Mouse (Mus musculus) 3134 (cell line): ENCODE data around the gene Znhit1.
"Not testable (repeated sequence)": the region's sequence is repeated elsewhere in the genome, so short reads cannot be mapped to it uniquely, and the experiment has no call there.

Experiments used
- DNase-seq: peaks from one replicate; pipeline ENCODE4 v3.0.0-alpha.2; 2011; ENCODE audit warnings: low spot score; ENCODE audit not compliant: insufficient read length; ENCODE audit errors: extremely low read depth

The Znhit1 gene

DNA sequence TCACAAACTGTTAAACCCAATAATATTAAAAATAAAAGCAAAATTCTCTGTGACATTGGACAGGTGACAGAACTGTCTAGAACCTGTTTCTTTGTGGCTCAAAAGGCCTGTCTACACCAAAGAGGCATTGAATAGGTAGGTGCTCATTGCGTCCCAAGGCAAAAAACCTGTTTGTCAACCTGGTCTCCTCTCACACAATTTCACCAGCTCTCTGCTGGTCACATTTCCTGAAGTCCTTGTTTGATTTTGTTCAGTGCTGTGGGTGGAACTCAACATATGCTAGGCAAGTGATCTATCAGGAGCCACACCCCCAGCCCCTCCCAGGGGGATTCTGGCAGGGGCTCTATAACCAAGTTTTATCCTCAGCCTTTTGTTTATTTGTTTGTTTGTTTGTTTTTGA, 30.6 kb downstream of the Znhit1 start:
- DNase-seq = no peak

GRCm38 (mm10) chr5:136955622-136956021, 32.2 kb downstream of the Znhit1 start:
- DNase-seq = no peak

DNA sequence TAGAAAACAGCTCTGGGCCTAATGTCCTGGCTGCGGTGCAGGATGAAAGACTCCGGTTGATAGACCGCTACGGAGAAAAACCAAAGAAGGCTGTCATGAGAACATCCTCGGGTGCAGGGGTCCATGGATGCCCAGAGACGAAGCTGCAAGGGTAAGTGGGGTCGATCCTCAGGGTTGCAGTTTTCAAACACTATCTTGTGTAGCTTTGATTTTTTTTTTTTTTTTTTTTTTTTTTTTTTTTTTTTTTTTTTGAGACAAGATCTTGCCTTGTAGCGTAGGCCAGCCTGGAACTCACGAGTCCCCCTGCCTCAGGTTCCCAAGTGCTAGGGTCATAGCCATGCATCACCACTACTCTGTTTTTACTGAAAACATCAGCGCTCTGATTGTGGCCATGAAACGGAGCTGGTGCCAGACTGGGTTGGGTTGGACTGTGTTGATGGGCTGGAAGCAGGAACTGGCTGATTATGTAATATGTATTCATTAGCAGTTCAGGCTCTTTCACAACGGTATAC, 34.3 kb downstream of the Znhit1 start:
- DNase-seq = peak; percentile 34

DNA sequence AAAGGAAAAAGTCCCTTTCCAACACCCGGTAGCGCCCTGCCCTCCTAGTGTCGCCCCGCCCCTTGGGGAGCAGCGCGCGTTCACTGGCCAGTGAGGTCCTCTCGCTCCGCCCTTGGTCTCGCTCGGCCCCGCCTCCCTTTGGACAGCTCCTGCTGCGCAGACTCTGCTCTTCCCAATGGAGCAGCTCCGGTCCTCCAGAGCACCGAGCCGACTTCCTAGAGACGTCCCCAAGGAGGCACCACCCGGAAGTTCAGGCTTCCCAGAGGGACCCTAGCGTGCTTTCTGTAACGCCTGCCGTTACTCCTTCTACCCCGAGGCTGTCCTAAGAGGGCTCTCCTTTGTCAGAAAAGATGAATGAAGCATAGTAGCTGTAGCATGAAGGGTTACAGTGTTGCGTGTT, 34.8 kb downstream of the Znhit1 start, which contains the start of gene Fis1:
Fis1 (plus strand) TSS at position 261 of the 400 bp plus-strand sequence.
- DNase-seq = peak; percentile 95

GRCm38 (mm10) chr5:136952153-136952552, 35.7 kb downstream of the Znhit1 start:
- no peak for DNase-seq

- DNase-seq = no peak
Observed at GRCm38 (mm10) chr5:136950521-136950920, 37.3 kb downstream of the Znhit1 start.

GRCm38 (mm10) chr5:136949551-136950336, 38.1 kb downstream of the Znhit1 start:
- not testable (repeated sequence) for DNase-seq

DNA sequence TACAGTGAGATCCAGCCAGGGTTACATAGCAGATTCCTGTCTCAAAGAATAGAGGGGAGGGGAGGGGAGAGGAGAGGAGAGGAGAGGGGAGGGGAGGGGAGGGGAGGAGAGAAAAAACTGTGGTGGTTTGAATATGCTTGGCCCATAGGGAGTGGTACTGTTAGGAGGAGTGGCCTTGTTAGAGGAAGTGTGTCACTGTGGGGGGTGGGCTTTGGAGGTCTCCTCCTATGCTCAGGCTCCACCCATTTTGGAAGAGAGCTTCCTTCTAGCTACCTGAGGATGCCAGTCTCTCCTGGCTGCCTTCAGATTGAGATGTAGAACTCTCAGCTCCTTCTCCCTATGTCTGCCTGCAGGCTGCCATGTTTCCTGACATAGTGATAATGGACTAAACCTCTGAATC, 39.9 kb downstream of the Znhit1 start:
- no peak for DNase-seq

- no peak for DNase-seq
Observed at GRCm38 (mm10) chr5:136945084-136945483, 42.7 kb downstream of the Znhit1 start.

DNA sequence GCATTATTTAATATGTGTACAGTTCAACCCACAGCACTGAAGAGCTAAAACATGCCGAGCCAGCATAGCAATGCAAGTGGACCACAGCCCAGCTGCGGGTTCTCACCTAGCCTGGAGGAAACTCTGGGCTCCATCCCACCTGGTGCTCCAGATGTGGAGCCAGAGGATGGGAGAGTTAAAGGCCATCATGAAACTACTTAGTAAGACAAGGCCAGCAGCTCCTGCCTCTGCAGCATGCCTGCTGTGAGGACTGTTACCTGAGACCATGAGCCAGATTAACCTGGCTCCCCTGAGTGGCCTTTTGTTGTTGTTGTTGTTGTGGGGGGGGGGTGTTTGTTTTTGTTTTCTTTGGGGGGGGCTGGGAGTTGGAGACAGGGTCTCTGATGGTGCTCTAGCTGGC, 44.4 kb downstream of the Znhit1 start:
- DNase-seq = no peak

DNA sequence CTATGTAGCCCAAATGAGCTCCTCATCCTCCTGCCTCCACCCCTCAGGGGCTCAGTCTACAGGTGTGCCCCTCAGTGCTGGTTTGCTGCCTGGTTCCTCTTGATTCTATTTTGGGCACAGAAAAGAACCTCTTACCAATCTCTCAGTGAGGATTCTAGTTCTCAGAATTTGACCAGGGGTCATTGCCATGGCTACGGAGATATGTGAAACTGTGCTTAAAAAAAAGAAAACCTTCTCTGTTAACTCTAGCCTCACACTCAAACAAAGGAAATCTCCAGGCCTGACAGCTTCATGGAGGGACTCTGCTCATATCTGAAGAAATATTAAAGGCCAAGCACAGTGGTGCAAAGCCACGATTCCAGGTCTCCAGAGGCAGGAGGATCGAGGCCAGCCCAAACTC, 45.0 kb downstream of the Znhit1 start:
- DNase-seq = no peak

- no peak for DNase-seq
Observed at GRCm38 (mm10) chr5:136940845-136941560, 46.8 kb downstream of the Znhit1 start.

- DNase-seq = not testable (repeated sequence)
Observed at GRCm38 (mm10) chr5:136940029-136940428, 47.8 kb downstream of the Znhit1 start.

- no peak for DNase-seq
Observed at GRCm38 (mm10) chr5:136939284-136939683, 48.5 kb downstream of the Znhit1 start.

GRCm38 (mm10) chr5:136937621-136938020, 50.2 kb downstream of the Znhit1 start:
- no peak for DNase-seq

DNA sequence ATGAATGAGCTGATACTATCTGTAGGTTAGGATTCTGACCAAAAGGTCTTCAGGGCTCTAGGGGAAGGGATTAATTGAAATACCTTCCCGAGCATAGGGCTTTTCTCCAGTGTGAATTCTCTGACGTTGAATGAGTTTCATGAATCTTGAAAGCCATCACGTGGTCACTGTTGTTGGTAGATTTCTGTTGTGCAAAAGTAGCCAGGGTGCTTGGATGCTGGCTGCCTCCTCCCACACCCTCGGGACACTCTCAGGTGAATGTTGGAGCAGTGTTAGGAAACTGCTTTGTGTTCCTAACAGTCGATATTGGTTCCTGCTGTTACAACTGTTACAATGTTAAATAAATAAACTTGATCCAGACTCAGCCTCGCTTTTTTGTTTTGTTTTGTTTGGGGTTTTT, 51.1 kb downstream of the Znhit1 start:
- no peak for DNase-seq

GRCm38 (mm10) chr5:136935905-136936695, 51.7 kb downstream of the Znhit1 start:
- DNase-seq = no peak

DNA sequence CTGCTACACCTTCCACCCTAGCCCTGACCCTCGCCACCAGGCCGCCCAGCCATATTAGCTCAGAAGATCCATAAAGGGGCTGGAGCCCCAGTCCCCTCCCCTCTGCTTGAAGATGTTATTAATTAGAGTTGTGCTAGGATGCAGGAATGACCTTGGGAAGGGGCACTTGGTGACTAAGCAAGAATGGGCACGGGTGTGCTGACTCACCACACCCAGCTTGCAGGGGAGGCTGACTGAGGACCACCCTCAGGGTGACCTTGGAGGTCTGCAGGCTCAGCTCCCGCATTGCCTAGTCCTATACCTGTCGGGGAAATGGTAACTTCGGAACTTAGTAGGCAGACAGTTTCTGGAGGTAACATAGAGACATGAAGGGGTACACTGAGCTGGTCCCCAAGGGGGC, 53.9 kb downstream of the Znhit1 start:
- DNase-seq = no peak

DNA sequence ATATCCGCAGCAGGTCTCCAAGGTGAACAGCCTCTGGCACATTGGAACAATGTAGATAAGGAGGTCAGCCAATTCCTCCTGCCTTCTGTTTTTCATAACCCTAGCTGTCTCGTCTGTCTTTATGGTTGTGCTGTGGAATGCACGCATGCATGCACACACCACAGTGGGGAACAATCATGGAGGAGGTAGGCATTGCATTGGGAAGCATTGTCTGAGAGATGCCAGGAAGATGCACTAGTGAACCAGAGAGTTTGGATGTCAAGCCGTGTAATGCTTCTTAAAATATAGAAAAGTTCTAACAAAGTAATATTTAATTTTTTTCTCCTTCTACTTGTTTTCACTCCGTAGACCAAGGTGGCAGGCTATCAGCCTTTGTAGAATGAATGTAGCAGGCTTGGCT, 54.9 kb downstream of the Znhit1 start:
- no peak for DNase-seq
